8 mouse cellular contexts compared by ENCODE assay signal in the genomic region with DNA sequence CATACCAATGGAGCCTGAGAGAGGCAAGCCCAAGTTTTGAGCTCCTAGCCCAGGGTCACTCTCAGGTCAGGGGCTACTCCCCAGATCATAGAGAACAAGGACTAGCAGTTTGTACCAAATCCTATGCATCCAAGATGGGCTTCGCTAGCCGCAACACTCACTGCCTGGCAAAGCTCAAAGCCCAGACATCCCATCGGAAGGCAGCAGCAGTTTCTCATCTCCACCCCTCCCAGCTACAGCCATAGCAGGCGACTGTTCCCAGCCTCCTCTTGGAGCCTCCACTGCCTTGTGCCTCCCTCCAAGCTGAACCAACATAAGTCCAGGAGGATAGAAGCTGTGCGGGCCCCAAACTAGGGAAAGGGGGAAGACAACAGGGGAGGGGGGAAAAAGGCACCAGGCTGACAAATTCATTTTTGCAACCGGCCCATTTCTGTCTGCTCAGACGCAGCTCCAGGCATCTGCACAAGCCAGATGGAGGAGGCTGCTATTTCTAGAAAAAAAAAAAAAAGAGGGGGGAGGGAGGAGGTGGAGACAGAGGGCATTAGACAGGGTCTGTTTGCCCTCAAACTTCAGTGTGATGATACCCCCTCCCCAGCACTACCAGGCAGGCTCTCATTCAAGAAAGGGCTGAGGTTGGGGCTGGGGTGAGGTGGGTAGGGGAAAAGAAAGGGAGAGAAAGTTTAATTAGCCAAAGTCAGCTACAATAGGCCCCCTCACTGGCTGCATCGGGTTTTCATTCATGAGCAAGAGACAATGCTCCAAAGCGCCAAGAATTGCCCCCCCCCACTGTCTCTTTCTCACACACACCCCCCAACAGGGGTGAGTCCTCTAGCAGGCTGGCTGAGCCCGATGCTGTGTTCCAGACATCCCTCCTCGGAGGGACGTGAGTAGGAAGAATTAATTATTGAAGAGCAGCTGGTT. TPM values are rescaled to one million over a fixed set of nuclear protein-coding genes. Genes with fewer than 3 reads are reported as not detected.
DNase-seq lines count a peak whose midpoint lies in the region; ATAC-seq and TF ChIP-seq lines count a peak whose summit lies in the region.

No protein-coding gene starts in this region.

- TF ChIP-seq EP300 in liver, postnatal 0 days (IDR thresholded peaks at IDR 0.05; ENCODE audit: low read depth), result no peak

- peak overlapping the region; percentile 76 for H3K27ac ChIP-seq in gastrocnemius, adult 2 months
- no peak overlapping the region for H3K27ac ChIP-seq in ES-E14 (ENCODE audit: insufficient read depth, low read depth, low read length, poor library complexity, severe bottlenecking)
- H3K27ac ChIP-seq in forebrain, embryonic 14.5 days (ENCODE audit: low read depth, low read length), result peak overlapping the region; percentile 96
- no peak overlapping the region for H3K27ac ChIP-seq in liver, postnatal 0 days (ENCODE audit: low read depth)

- H3K9me3 ChIP-seq in ES-E14 (ENCODE audit: control insufficient read depth, insufficient read depth, low read depth, low read length), result no peaks in the 10 kb centered on the region
- no peaks in the 10 kb centered on the region for H3K9me3 ChIP-seq in forebrain, embryonic 14.5 days (replicated peaks; ENCODE audit: control insufficient read depth, low read length)
- no peaks in the 10 kb centered on the region for H3K9me3 ChIP-seq in liver, postnatal 0 days (ENCODE audit: low read length)

- peak; percentile 19 for DNase-seq in gastrocnemius, adult 2 months
- no peak for DNase-seq in gastrocnemius, postnatal 14 days
- DNase-seq in ES-E14 (ENCODE audit: low read depth, low spot score), result no peak
- DNase-seq in forebrain, embryonic 14.5 days (ENCODE audit: low spot score), result peak; percentile 84
- no peak for DNase-seq in liver, postnatal 0 days
- DNase-seq in layer of hippocampus, adult 11-12 months (ENCODE audit: low spot score), result no peak
- no peak for DNase-seq in urinary bladder, postnatal 4 days (ENCODE audit: low spot score in 2 of 2)
- no peak for DNase-seq in left cerebral cortex, adult 8-10 months (ENCODE audit: low spot score in 2 of 2)

- H3K9ac ChIP-seq in ES-E14 (ENCODE audit: insufficient read depth, low read depth, low read length, poor library complexity, severe bottlenecking), result no peak overlapping the region
- peak overlapping the region; percentile 87 for H3K9ac ChIP-seq in forebrain, embryonic 14.5 days (ENCODE audit: low read length)
- H3K9ac ChIP-seq in liver, postnatal 0 days (replicated peaks), result no peak overlapping the region

- 5% methylated on average over 12 of the region's 12 CpGs for WGBS in forebrain, embryonic 14.5 days
- WGBS in liver, postnatal 0 days (ENCODE audit: insufficient replicate concordance), result 59% methylated on average over 12 of the region's 12 CpGs

- H3K36me3 ChIP-seq in ES-E14 (ENCODE audit: control insufficient read depth, insufficient read depth, low read length, poor library complexity, severe bottlenecking), result peaks cover 4% of the 10 kb centered on the region; the same call in 1 of the 2 replicates
- peaks cover 17% of the 10 kb centered on the region for H3K36me3 ChIP-seq in forebrain, embryonic 14.5 days (ENCODE audit: control insufficient read depth, insufficient read depth, low read length)
- H3K36me3 ChIP-seq in liver, postnatal 0 days (replicated peaks; ENCODE audit: insufficient read depth, low read length), result no peaks in the 10 kb centered on the region

- no peak for TF ChIP-seq CTCF in gastrocnemius, adult 2 months (IDR thresholded peaks at IDR 0.05)
- TF ChIP-seq CTCF in liver, postnatal 0 days (IDR thresholded peaks at IDR 0.05; ENCODE audit: low read depth), result no peak

- intact Hi-C loops in gastrocnemius, adult 2 months (cut with DNase I), result no loop called here
- intact Hi-C loops in gastrocnemius, postnatal 14 days (cut with DNase I; ENCODE audit: low total_unique reads), result loop anchor here (5.0 kb wide), 1 partner anchor 35 kb away; no protein-coding TSS in a partner anchor

- in situ Hi-C loops in ES-E14 (cut with MboI; ENCODE audit: low sequenced_read_pairs in 2 of 2, unreplicated experiment in 2 of 2), result no loop called here

- H3K4me1 ChIP-seq in ES-E14 (ENCODE audit: control insufficient read depth in 2 of 2, insufficient read depth in 2 of 2, low read length in 2 of 2, poor library complexity in 1 of 2), result peaks cover 13 to 54% of the 10 kb centered on the region in 2 experiments; a peak in 3 of 4 replicates
- peaks cover 40% of the 10 kb centered on the region for H3K4me1 ChIP-seq in forebrain, embryonic 14.5 days (ENCODE audit: control insufficient read depth, insufficient read depth, low read length)
- peaks cover 32% of the 10 kb centered on the region for H3K4me1 ChIP-seq in liver, postnatal 0 days (ENCODE audit: insufficient read depth)

- H3K27me3 ChIP-seq in forebrain, embryonic 14.5 days (replicated peaks; ENCODE audit: control insufficient read depth, insufficient read depth, low read length), result no peaks in the 10 kb centered on the region
- peaks cover 3% of the 10 kb centered on the region; the same call in 1 of the 2 replicates for H3K27me3 ChIP-seq in liver, postnatal 0 days (ENCODE audit: insufficient read depth, low read length)

- peak; percentile 54 for ATAC-seq in forebrain, embryonic 14.5 days
- ATAC-seq in liver, postnatal 0 days, result no peak

- H3K4me2 ChIP-seq in forebrain, embryonic 14.5 days (ENCODE audit: low read length), result peak overlapping the region; percentile 82
- H3K4me2 ChIP-seq in liver, postnatal 0 days (ENCODE audit: low read depth, low read length), result peak overlapping the region; percentile 98

- H3K4me3 ChIP-seq in gastrocnemius, adult 2 months, result peak overlapping the region; percentile 95
- no peak overlapping the region for H3K4me3 ChIP-seq in ES-E14 (ENCODE audit: insufficient read depth in 1 of 2, low read depth in 1 of 2, low read length in 2 of 2, poor library complexity in 1 of 2, severe bottlenecking in 1 of 2)
- H3K4me3 ChIP-seq in forebrain, embryonic 14.5 days (ENCODE audit: low read depth, low read length), result peak overlapping the region; percentile 87
- H3K4me3 ChIP-seq in liver, postnatal 0 days (ENCODE audit: low read depth, low read length), result no peak overlapping the region

TF ChIP-seq in ES-E14, 5 proteins besides CTCF, POLR2A, EP300 and RAD21:
- TF ChIP-seq ZC3H11A (IDR thresholded peaks at IDR 0.05; ENCODE audit: borderline replicate concordance, low read depth, low read length) (no peak), ZNF384 (IDR thresholded peaks at IDR 0.05; ENCODE audit: low read depth, low read length) (0 out of 2 replicates have a peak, but pooled peaks have one; percentile 49)

RNA-seq across cellular contexts. Expression of a gene that starts 2.4 kb away (rescaled TPM):
- total RNA-seq in gastrocnemius, adult 2 months (2021), result 10 to 100 TPM; 78.3 to 78.7 TPM
- total RNA-seq in gastrocnemius, postnatal 14 days (2021), result 10 to 100 TPM; 59.5 to 65.6 TPM
- 33.3 and 57.9 TPM in 2 replicates for total RNA-seq in ES-E14 (2012; rRNA removed)
- 38.9 and 60.6 TPM in 2 replicates for polyA plus RNA-seq in forebrain, embryonic 14.5 days (2014; fragmentation: Nextera tagmentation; extraction: Ambion mirVana)
- polyA plus RNA-seq in liver, postnatal 0 days (2015; fragmentation: Nextera tagmentation; extraction: Ambion mirVana), result 17.7 and 17.8 TPM in 2 replicates
- 100 to 1,000 TPM; 245 to 275 (median 254) TPM for total RNA-seq in left cerebral cortex, adult 8-10 months (2022)

RNA-seq across cellular contexts. Expression of a gene that starts 21.2 kb away (rescaled TPM):
- not detected for total RNA-seq in gastrocnemius, adult 2 months (2021)
- total RNA-seq in gastrocnemius, postnatal 14 days (2021), result under 1 TPM; 0.11 to 0.47 TPM
- total RNA-seq in ES-E14 (2012; rRNA removed), result 17.3 and 17.8 TPM in 2 replicates
- 6.1 and 6.3 TPM in 2 replicates for polyA plus RNA-seq in forebrain, embryonic 14.5 days (2014; fragmentation: Nextera tagmentation; extraction: Ambion mirVana)
- 4.7 and 4.9 TPM in 2 replicates for polyA plus RNA-seq in liver, postnatal 0 days (2015; fragmentation: Nextera tagmentation; extraction: Ambion mirVana)
- total RNA-seq in left cerebral cortex, adult 8-10 months (2022), result 1 to 10 TPM in 3 of 4 experiments, under 1 TPM in 1; 0.76 to 1.6 (median 1.4) TPM

RNA-seq across cellular contexts. Expression of a gene that starts 38.1 kb away (rescaled TPM):
- 10 to 100 TPM; 50.3 to 53.0 TPM for total RNA-seq in gastrocnemius, adult 2 months (2021)
- 10 to 100 TPM; 36.1 to 36.2 TPM for total RNA-seq in gastrocnemius, postnatal 14 days (2021)
- 14.2 and 16.3 TPM in 2 replicates for total RNA-seq in ES-E14 (2012; rRNA removed)
- 24.6 and 24.8 TPM in 2 replicates for polyA plus RNA-seq in forebrain, embryonic 14.5 days (2014; fragmentation: Nextera tagmentation; extraction: Ambion mirVana)
- polyA plus RNA-seq in liver, postnatal 0 days (2015; fragmentation: Nextera tagmentation; extraction: Ambion mirVana), result 6.7 and 6.8 TPM in 2 replicates
- 10 to 100 TPM; 65.4 to 78.4 (median 75.2) TPM for total RNA-seq in left cerebral cortex, adult 8-10 months (2022)

RNA-seq across cellular contexts. Expression of a gene that starts 41.0 kb away (rescaled TPM):
- total RNA-seq in gastrocnemius, adult 2 months (2021), result 10 to 100 TPM; 78.2 to 80.4 TPM
- 10 to 100 TPM; 58.9 to 61.2 TPM for total RNA-seq in gastrocnemius, postnatal 14 days (2021)
- 0.98 and 1.0 TPM in 2 replicates for total RNA-seq in ES-E14 (2012; rRNA removed)
- polyA plus RNA-seq in forebrain, embryonic 14.5 days (2014; fragmentation: Nextera tagmentation; extraction: Ambion mirVana), result not detected in 2 replicates
- not detected in 2 replicates for polyA plus RNA-seq in liver, postnatal 0 days (2015; fragmentation: Nextera tagmentation; extraction: Ambion mirVana)
- 1 to 10 TPM; 2.8 to 3.7 (median 3.3) TPM for total RNA-seq in left cerebral cortex, adult 8-10 months (2022)

RNA-seq across cellular contexts. Expression of a gene that starts 42.4 kb away (rescaled TPM):
- total RNA-seq in gastrocnemius, adult 2 months (2021), result 100 to 1,000 TPM in 1 of 2 experiments, 10 to 100 TPM in 1; 95.3 to 106 TPM
- total RNA-seq in gastrocnemius, postnatal 14 days (2021), result 10 to 100 TPM; 69.9 to 76.0 TPM
- 27.6 and 49.1 TPM in 2 replicates for total RNA-seq in ES-E14 (2012; rRNA removed)
- polyA plus RNA-seq in forebrain, embryonic 14.5 days (2014; fragmentation: Nextera tagmentation; extraction: Ambion mirVana), result 83.1 and 93.7 TPM in 2 replicates
- 52.2 and 55.0 TPM in 2 replicates for polyA plus RNA-seq in liver, postnatal 0 days (2015; fragmentation: Nextera tagmentation; extraction: Ambion mirVana)
- 10 to 100 TPM; 52.8 to 55.3 (median 53.9) TPM for total RNA-seq in left cerebral cortex, adult 8-10 months (2022)

Comparison
In these comparisons a context has a peak if more than half of its experiments do, and no peak if none do; other contexts are left out.
1. DNase-seq: peak in gastrocnemius, adult 2 months (single experiment) and forebrain, embryonic 14.5 days (single experiment); none in gastrocnemius, postnatal 14 days (single experiment), ES-E14 (single experiment), liver, postnatal 0 days (single experiment), layer of hippocampus, adult 11-12 months (single experiment), urinary bladder, postnatal 4 days (0 of 2) and left cerebral cortex, adult 8-10 months (0 of 2).
2. H3K27ac ChIP-seq: peak in gastrocnemius, adult 2 months (single experiment) and forebrain, embryonic 14.5 days (single experiment); none in ES-E14 (single experiment) and liver, postnatal 0 days (single experiment).
3. H3K4me3 ChIP-seq: peak in gastrocnemius, adult 2 months (single experiment) and forebrain, embryonic 14.5 days (single experiment); none in ES-E14 (0 of 2) and liver, postnatal 0 days (single experiment).